Mouse (Mus musculus): Measurements from ENCODE around the gene Olfr984. TPM values are rescaled to one million over a fixed set of nuclear protein-coding genes. Genes with fewer than 3 reads are reported as not detected.

Gene Olfr984
- polyA plus RNA-seq, 1 experiment from 2014 or later: not detected

DNA sequence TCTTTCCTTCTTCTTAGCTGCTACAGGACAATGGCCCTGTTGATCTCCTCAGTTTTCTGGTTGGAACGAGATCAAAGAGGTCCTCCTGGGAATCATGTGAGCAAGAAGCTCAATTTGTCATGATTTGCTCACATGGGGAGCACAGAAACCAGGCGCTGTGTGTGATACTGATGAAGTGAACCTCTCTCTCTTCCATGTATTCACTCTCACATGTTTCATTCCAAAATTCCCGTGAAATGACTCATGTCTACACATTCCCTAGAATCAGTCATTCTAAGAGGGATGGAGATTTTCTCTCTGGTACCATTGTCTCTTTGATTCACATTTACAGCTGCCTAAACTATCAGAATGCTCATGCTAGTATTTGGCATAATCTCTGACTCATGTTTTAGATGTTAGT, 19.2 kb downstream of the Olfr984 start:
- Histone ChIP-seq H3K27ac (ENCODE audit: low read length) (no peak overlapping the region), H3K4me1 (ENCODE audit: control insufficient read depth, insufficient read depth, low read length) (no peaks in the 10 kb centered on the region), H3K9ac (ENCODE audit: low read depth, low read length) (no peak overlapping the region), H3K36me3 (ENCODE audit: control insufficient read depth, insufficient read depth, low read length) (no peaks in the 10 kb centered on the region), H3K27me3 (replicated peaks; ENCODE audit: control insufficient read depth, insufficient read depth, low read length) (no peaks in the 10 kb centered on the region), H3K4me2 (ENCODE audit: low read depth, low read length) (no peak overlapping the region), H3K4me3 (ENCODE audit: low read length) (no peak overlapping the region), H3K9me3 (ENCODE audit: control insufficient read depth, low read length) (no peaks in the 10 kb centered on the region)
- ATAC-seq: no peak
- WGBS: 57% methylated on average over 3 of the region's 3 CpGs

DNA sequence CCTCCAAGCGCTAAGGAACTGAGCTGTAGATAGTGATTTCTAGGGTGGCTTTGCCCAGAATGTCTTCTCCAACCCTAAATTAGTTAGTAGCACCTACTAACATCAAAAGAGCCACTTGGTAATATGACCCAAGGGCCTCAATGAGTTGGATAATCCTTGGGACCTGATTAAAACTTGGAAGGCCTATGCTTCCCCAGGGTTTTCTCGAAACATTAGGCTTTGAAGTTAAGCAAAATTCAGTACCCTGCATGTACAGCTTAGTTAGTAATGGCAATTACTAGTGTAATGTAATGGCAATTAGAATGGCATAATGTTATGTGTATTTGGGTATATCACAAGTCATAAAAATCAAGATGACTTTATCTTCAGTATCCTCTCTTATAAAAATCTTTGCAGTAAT, 20.5 kb downstream of the Olfr984 start, which contains the start of gene Olfr983:
TSS of gene Olfr983 (minus strand) at position 101 of the 400 bp plus-strand sequence.
- Histone ChIP-seq H3K36me3 (ENCODE audit: control insufficient read depth, insufficient read depth, low read length) (no peaks in the 10 kb centered on the region), H3K9me3 (ENCODE audit: control insufficient read depth, low read length) (no peaks in the 10 kb centered on the region), H3K4me3 (ENCODE audit: low read length) (no peak within 1 kb of the TSS), H3K27me3 (replicated peaks; ENCODE audit: control insufficient read depth, insufficient read depth, low read length) (no peaks in the 10 kb centered on the region), H3K4me2 (ENCODE audit: low read depth, low read length) (no peak within 1 kb of the TSS), H3K4me1 (ENCODE audit: control insufficient read depth, insufficient read depth, low read length) (no peaks in the 10 kb centered on the region), H3K9ac (ENCODE audit: low read depth, low read length) (no peak within 1 kb of the TSS), H3K27ac (ENCODE audit: low read length) (no peak within 1 kb of the TSS)
- ATAC-seq: no peak
- WGBS: 89% methylated on average over 2 of the region's 2 CpGs

DNA sequence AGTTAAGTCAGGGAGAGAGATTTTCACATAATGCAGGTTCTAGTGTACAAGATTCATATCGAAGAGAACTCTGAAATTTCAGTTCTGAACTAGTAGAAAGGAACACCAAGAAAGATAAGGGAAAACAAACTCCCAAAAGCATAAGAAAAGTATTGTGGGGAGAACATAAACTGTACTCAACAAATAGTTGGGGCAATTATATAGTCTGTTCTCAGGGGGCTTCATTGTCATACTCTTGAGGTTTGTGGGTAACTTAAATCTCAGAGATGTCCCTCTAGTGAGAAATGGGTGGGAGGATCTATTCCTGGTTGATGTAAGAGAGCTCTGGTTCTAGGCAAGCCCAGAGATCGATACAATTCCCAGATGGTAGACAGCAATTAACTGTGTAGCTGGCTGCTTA, 40.5 kb downstream of the Olfr984 start, which contains the start of gene Olfr982:
TSS of gene Olfr982 (plus strand) at position 301 of the 400 bp plus-strand sequence.
- no peak for ATAC-seq
- no peaks in the 10 kb centered on the region for H3K9me3 ChIP-seq (ENCODE audit: control insufficient read depth, low read length)
- H3K9ac ChIP-seq (ENCODE audit: low read depth, low read length): no peak within 1 kb of the TSS
- H3K4me1 ChIP-seq (ENCODE audit: control insufficient read depth, insufficient read depth, low read length): no peaks in the 10 kb centered on the region
- no peak within 1 kb of the TSS for H3K27ac ChIP-seq (ENCODE audit: low read length)
- H3K4me2 ChIP-seq (ENCODE audit: low read depth, low read length): no peak within 1 kb of the TSS
- no peak within 1 kb of the TSS for H3K4me3 ChIP-seq (ENCODE audit: low read length)
- WGBS: 83% methylated on average over 2 of the region's 2 CpGs
- no peaks in the 10 kb centered on the region for H3K36me3 ChIP-seq (ENCODE audit: control insufficient read depth, insufficient read depth, low read length)
- H3K27me3 ChIP-seq (replicated peaks; ENCODE audit: control insufficient read depth, insufficient read depth, low read length): no peaks in the 10 kb centered on the region

DNA sequence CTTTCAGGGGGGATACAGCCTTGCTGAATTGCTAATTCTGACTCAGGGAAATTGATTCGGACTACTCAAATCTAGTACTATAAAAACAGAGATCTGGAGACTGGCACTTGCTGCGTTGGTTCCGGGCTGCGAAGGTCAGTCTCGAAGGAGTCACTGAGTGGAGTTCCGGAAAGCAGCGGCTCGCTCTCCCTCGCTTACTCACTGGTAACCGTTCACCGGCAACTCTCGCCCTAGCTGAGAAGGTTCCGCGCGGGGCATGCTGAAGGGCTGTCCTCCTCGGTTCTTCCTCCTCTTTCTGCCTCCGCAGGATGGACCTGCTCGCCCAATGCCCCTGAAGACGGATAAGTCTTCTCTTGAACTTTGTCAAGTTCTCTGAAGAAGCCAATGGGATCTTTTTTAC, 63.9 kb downstream of the Olfr984 start:
- Histone ChIP-seq H3K36me3 (ENCODE audit: control insufficient read depth, insufficient read depth, low read length) (no peaks in the 10 kb centered on the region), H3K9me3 (ENCODE audit: control insufficient read depth, low read length) (no peaks in the 10 kb centered on the region), H3K4me3 (ENCODE audit: low read length) (no peak overlapping the region), H3K4me2 (ENCODE audit: low read depth, low read length) (no peak overlapping the region), H3K4me1 (ENCODE audit: control insufficient read depth, insufficient read depth, low read length) (no peaks in the 10 kb centered on the region), H3K27ac (ENCODE audit: low read length) (no peak overlapping the region), H3K27me3 (replicated peaks; ENCODE audit: control insufficient read depth, insufficient read depth, low read length) (no peaks in the 10 kb centered on the region), H3K9ac (ENCODE audit: low read depth, low read length) (no peak overlapping the region)
- 93% methylated on average over 19 of the region's 19 CpGs for WGBS
- ATAC-seq: no peak

Other genes with a start within 250 kb of the Olfr984 start
- not detected in 2 replicates for gene Olfr972, start 247.8 kb downstream of the Olfr984 start, polyA plus RNA-seq (2015; fragmentation: Nextera tagmentation; extraction: Ambion mirVana)
- not detected in 2 replicates for gene Olfr229, start 206.9 kb downstream of the Olfr984 start, polyA plus RNA-seq (2015; fragmentation: Nextera tagmentation; extraction: Ambion mirVana)
- not detected in 2 replicates for gene Olfr974, start 176.7 kb downstream of the Olfr984 start, polyA plus RNA-seq (2015; fragmentation: Nextera tagmentation; extraction: Ambion mirVana)
- gene Olfr975, start 162.2 kb downstream of the Olfr984 start, polyA plus RNA-seq (2015; fragmentation: Nextera tagmentation; extraction: Ambion mirVana): not detected in 2 replicates
- not detected in 2 replicates for gene Olfr976, start 153.1 kb downstream of the Olfr984 start, polyA plus RNA-seq (2015; fragmentation: Nextera tagmentation; extraction: Ambion mirVana)
- not detected in 2 replicates for gene Olfr978, start 122.1 kb downstream of the Olfr984 start, polyA plus RNA-seq (2015; fragmentation: Nextera tagmentation; extraction: Ambion mirVana)
- not detected in 2 replicates for gene Olfr979, start 110.7 kb downstream of the Olfr984 start, polyA plus RNA-seq (2015; fragmentation: Nextera tagmentation; extraction: Ambion mirVana)
- gene Olfr980, start 104.6 kb downstream of the Olfr984 start, polyA plus RNA-seq (2015; fragmentation: Nextera tagmentation; extraction: Ambion mirVana): not detected in 2 replicates
- not detected in 2 replicates for gene Olfr981, start 92.7 kb downstream of the Olfr984 start, polyA plus RNA-seq (2015; fragmentation: Nextera tagmentation; extraction: Ambion mirVana)
- gene Olfr982, start 40.4 kb downstream of the Olfr984 start, polyA plus RNA-seq (2015; fragmentation: Nextera tagmentation; extraction: Ambion mirVana): not detected in 2 replicates
- gene Olfr983, start 20.6 kb downstream of the Olfr984 start, polyA plus RNA-seq (2015; fragmentation: Nextera tagmentation; extraction: Ambion mirVana): not detected in 2 replicates
- not detected in 2 replicates for gene Olfr985, start 16.0 kb upstream of the Olfr984 start, polyA plus RNA-seq (2015; fragmentation: Nextera tagmentation; extraction: Ambion mirVana)
- not detected in 2 replicates for gene Tmem225, start 33.9 kb upstream of the Olfr984 start, polyA plus RNA-seq (2015; fragmentation: Nextera tagmentation; extraction: Ambion mirVana)
- gene Olfr986, start 66.7 kb upstream of the Olfr984 start, polyA plus RNA-seq (2015; fragmentation: Nextera tagmentation; extraction: Ambion mirVana): not detected in 2 replicates
- gene Zfp202, start 78.1 kb upstream of the Olfr984 start, polyA plus RNA-seq (2015; fragmentation: Nextera tagmentation; extraction: Ambion mirVana): 2.8 and 3.1 TPM in 2 replicates
- 4.0 and 4.4 TPM in 2 replicates for gene Scn3b, start 155.0 kb upstream of the Olfr984 start, polyA plus RNA-seq (2015; fragmentation: Nextera tagmentation; extraction: Ambion mirVana)

All from intestine, embryonic 16.5 days (tissue).